Mouse (Mus musculus) ES-Bruce4 (cell line): ENCODE measurements around the gene Cyp2t4.

Experiments used
- CTCF ChIP-seq: IDR thresholded peaks from one replicate; pipeline ENCODE4 v1.8.1; 2011; ENCODE audit warnings: low read depth, low read length
- POLR2A ChIP-seq: IDR thresholded peaks from one replicate; pipeline ENCODE4 v1.8.1; 2011; ENCODE audit warnings: low read length; ENCODE audit not compliant: insufficient read depth

DNA sequence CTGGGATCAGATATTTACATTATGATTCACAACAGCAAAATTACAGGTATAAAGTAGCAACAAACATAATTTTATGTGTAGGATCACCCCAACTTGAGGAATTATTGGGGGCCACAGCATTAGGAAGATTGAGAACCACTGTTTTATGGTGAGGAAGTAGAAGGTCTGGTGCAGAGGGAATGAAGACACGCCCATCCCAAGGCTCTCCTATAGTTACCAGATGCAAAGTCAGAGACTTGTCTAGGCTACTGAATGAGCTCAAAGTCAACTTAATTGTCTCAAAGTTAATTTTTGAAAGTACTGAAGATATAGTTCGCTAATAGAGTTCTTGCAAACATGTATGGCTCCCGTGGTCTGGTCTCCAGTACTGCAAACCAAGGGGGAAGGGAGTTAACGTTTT, 19.8 kb upstream of the Cyp2t4 start:
- TF ChIP-seq CTCF (no peak), POLR2A (no peak)
